Mouse (Mus musculus) inflammation-experienced regulatory T-cells, adult 16 weeks (primary cell): ENCODE data around the gene Higd1c. TPM values are rescaled to one million over a fixed set of nuclear protein-coding genes. Genes with fewer than 3 reads are reported as not detected.

Experiments
- polyA plus RNA-seq: library from polyadenylated mRNA; unstranded; fragments of 100-300 nt; shearing (Covaris generic); gene quantifications from one replicate; pipeline ENCODE4 v1.2.1, GENCODE M21; 2017

Gene Higd1c
- not detected for polyA plus RNA-seq

DNA sequence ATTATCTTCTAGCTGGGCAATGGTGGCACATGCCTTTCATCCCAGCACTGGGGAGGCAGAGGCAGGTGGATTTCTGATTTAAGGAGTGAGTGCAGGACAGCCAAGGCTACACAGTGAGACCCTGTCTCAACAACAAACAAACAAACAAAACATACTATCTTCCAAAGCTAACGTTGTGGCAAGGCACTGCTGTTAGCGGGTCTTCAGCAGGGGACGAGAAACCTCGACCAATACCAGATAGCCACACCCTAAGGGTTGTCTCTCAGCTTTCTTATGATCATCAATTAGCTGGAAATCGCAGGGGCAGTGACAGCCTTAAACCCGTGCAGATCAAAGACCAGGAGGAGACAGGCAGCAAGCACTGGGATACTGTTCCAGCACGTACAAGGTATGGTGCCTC, at the start of gene Higd1c:
TSS of gene Higd1c (plus strand) at position 301 of the 400 bp plus-strand sequence.

DNA sequence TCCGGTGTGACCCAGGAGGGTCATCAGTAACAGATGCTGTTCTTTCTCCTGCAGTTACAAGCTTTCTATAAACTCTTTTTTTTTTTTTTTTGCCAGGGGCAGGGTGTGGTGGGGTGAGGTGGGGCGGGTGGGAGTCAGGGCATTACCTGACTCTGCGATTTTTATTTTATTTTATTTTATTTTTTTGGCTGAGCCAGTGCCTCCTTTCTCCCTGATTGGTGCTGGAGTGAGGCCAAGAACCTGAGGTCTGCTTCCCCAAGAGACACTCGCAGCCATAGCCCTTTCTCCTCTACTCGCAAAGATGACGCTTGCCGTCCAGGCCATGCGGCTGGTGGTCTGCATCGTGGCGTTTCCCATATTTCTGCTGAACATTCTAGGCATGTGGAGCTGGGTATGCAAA, 29.7 kb upstream of the Higd1c start, which contains the start of gene Mettl7a3:
TSS of gene Mettl7a3 (plus strand) at position 301 of the 400 bp plus-strand sequence.

DNA sequence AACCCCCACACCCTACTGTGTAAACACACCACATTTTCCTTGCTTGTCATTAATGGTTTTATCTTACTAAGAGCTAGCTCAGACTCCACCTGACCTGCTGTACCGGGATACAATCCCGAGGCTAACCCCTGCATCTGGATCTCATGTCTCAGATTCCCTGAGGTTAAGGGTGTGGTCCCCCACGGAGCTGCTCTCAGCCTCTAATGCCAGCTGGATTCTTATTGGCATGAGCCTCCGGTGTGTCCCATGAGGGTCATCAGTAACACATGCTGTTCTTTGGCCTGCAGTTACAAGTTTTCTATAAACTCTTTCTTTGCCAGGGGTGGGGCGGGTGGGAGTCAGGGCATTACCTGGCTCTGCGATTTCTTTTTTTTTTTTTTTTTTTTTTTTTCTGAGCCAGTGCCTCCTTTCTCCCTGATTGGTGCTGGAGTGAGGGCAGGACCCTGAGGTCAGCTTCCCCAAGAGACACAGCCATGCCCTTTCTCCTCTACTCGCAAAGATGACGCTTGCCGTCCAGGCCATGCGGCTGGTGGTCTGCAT, 11.6 kb upstream of the Higd1c start, which contains the start of the genes Methig1 and Mettl7a2:
TSS of gene Methig1 (plus strand) at position 439 of the 540 bp plus-strand sequence.
TSS of gene Mettl7a2 (plus strand) at position 490 of the 540 bp plus-strand sequence.

DNA sequence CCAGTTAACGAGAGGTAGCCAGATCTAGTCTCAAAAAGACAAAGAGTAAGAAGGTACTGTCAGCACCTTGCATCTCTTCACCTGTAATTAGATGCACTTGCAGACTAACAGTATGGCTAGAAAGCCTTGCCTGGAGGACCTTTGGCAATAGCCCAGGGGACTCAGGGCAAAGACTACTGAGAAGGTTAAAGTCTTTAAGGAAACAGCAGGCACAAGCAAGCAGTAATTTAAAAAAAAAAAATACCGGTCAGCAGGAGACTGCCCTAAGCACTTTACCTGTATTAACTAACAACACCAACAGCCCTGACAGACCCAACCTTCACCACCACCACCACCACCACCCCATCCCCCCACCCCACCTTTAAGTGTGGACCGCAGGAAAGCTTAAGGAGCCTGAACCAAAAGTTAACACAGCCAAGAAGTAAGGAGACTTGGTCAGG, 57.4 kb downstream of the Higd1c start, which contains the start of gene Gm5475:
TSS of gene Gm5475 (plus strand) at position 390 of the 440 bp plus-strand sequence.

DNA sequence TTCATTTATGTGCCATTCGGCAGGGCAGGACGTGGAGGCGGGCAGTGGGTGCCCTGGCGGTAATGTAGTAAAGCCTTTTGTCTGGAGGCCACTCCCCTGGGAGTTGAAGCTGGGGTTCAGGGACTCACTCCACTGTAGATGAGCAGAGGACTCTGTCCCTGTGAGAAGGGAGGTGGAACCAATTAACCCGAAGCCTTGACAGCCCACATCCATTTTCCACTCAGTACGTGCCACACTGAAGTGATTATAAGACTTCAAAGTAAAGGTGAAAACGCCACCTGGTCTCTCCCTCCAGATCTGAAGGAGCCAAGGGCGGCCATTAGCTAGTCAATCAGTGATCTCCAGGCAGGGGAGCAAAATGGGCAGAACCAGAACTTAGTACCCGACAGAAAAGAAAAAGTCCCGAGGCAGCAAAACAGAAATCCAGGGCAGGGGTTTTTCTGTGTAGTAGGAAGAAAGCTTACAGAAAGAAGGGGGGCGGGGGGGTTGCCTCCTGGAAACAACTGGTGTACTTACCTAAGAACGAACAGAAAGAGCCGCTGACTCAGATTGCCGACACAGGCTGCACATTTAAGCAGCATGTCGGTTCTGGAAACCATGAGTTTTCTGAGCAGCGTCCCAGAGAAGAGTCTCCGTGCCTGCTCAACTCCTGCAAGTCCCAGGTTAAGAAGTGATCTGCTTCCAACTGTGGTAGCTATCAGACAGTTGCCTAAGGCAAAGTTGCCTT, 60.2 kb downstream of the Higd1c start, which contains the start of gene Slc11a2:
TSS of gene Slc11a2 (minus strand) at position 677 of the 727 bp plus-strand sequence.

Other genes starting within 250 kb of the Higd1c start
- 33.2 TPM for gene Atf1, start 136.7 kb upstream of the Higd1c start, polyA plus RNA-seq
- gene Tmprss12, start 83.7 kb upstream of the Higd1c start, polyA plus RNA-seq, result not detected
- 14.1 TPM for gene Mettl7a1, start 60.4 kb upstream of the Higd1c start, polyA plus RNA-seq
- not detected for gene Mettl7a3, start 29.6 kb upstream of the Higd1c start, polyA plus RNA-seq
- not detected for gene Methig1, start 11.4 kb upstream of the Higd1c start, polyA plus RNA-seq
- gene Mettl7a2, start 11.3 kb upstream of the Higd1c start, polyA plus RNA-seq, result not detected
- gene Gm5475, start 57.6 kb downstream of the Higd1c start, polyA plus RNA-seq, result not detected
- 41.8 TPM for gene Slc11a2, start 60.5 kb downstream of the Higd1c start, polyA plus RNA-seq
- 52.3 TPM for gene Letmd1, start 104.5 kb downstream of the Higd1c start, polyA plus RNA-seq
- 4.0 TPM for gene Csrnp2, start 130.9 kb downstream of the Higd1c start, polyA plus RNA-seq
- 11.5 TPM for gene Tfcp2, start 187.5 kb downstream of the Higd1c start, polyA plus RNA-seq
- gene Pou6f1, start 235.4 kb downstream of the Higd1c start, polyA plus RNA-seq, result 8.9 TPM